Mouse (Mus musculus) liver, adult 2 months (tissue): ENCODE data around the gene Sys1.

Experiments
- CTCF ChIP-seq: fragments of 200-500 bp; IDR thresholded peaks from 2 replicates; pipeline ENCODE4 v1.5.1; 2011; ENCODE audit warnings: low read depth, low read length, control low read depth
- POLR2A ChIP-seq: fragments of 200-500 bp; IDR thresholded peaks from 2 replicates; pipeline ENCODE4 v1.6.1; 2011; ENCODE audit warnings: low read length, control low read depth; ENCODE audit not compliant: insufficient read depth; ENCODE audit errors: extremely low read depth

- no peak; the same call in 1 of the 2 replicates for TF ChIP-seq CTCF
- TF ChIP-seq POLR2A: no peak
These were observed 14.3 kb upstream of the Sys1 start for GRCm38 (mm10) chr2:164442315-164443050.
